Mouse (Mus musculus): Measurements from ENCODE around the gene Myf6. TPM values are rescaled to one million over a fixed set of nuclear protein-coding genes. Genes with fewer than 3 reads are reported as not detected.

Myf6 gene
- not detected for total RNA-seq (2023)

GRCm38 (mm10) chr10:107494568-107494967 lies at the start of gene Myf6:
TSS of gene Myf6 (minus strand) at chr10:107494737.

GRCm38 (mm10) chr10:107485870-107486269 lies 8.7 kb downstream of the Myf6 start, which contains the start of gene Myf5:
TSS of gene Myf5 (minus strand) at chr10:107486134.

Other genes with a start within 250 kb of the Myf6 start
- gene Lin7a, start 223.1 kb downstream of the Myf6 start, total RNA-seq (2023): not detected
- gene Myf5, start 8.6 kb downstream of the Myf6 start, total RNA-seq (2023): not detected
- not detected for gene Ptprq, start 225.3 kb upstream of the Myf6 start, total RNA-seq (2023)